Mouse (Mus musculus): Measurements from ENCODE around the gene Mup8. TPM values are rescaled to one million over a fixed set of nuclear protein-coding genes. Genes with fewer than 3 reads are reported as not detected.

Mup8 gene
- total RNA-seq (2023): not detected

DNA sequence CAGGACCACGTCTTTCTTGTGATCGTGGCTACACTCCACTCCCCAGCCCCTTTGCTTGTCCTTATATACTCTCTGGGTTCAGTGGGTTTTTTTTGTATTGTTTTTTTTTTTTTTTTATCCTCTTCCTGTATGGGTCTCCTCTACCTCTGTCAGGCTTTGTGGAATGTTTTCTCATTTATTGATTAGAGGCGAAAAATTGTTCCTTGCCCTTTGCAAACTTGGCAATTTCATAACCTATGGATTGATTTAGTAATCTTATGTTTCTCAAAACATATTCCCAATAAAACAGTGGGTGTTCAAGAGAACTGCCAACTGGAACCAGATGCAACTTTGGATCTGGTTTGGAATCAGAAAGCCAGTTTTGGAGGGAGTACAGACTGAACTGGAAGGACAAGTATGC lies at the start of gene Mup8:
Gene Mup8, minus strand, starts transcription at position 101 of the 400 bp plus-strand sequence.

Other genes with a start within 250 kb of the Mup8 start
- not detected for gene Mup7, start 152.1 kb downstream of the Mup8 start, total RNA-seq (2023)
- gene Mup2, start 68.3 kb downstream of the Mup8 start, total RNA-seq (2023): not detected
- not detected for gene Mup9, start 199.4 kb upstream of the Mup8 start, total RNA-seq (2023)